Mouse (Mus musculus) megakaryocyte, adult 5-6 weeks (primary cell): Measurements from ENCODE around the gene Gm13277. TPM values are rescaled to one million over a fixed set of nuclear protein-coding genes. Genes with fewer than 3 reads are reported as not detected.
"Not testable (repeated sequence)": the region's sequence is repeated elsewhere in the genome, so short reads cannot be mapped to it uniquely, and the experiment has no call there.

Experiments
- ATAC-seq: 2 replicates; pipeline ENCODE4 v1.8.0; 2016; ENCODE audit warnings: mild to moderate bottlenecking, inconsistent platforms; ENCODE audit not compliant: poor library complexity, severe bottlenecking
- total RNA-seq, 2 experiments: library from RNA; stranded (forward) in 1 of 2; stranded (reverse) in 1 of 2; fragments of 153-499, 151-499 nt in 1 of 2; fragments of 221-1000, 200-1000 nt in 1 of 2; gene quantifications; 2 replicates each; pipeline versions ENCODE4 v1.2.3 to v1.2.4; 2015 to 2017

The Gm13277 gene
- total RNA-seq (2015) (not detected in 2 replicates), total RNA-seq (2017) (not detected in 2 replicates)

- not testable (repeated sequence) for ATAC-seq
These were observed at the start of gene Gm13277 for GRCm38 (mm10) chr4:88788402-88788801. Gene Gm13277 (plus strand): TSS chr4:88788632.

DNA sequence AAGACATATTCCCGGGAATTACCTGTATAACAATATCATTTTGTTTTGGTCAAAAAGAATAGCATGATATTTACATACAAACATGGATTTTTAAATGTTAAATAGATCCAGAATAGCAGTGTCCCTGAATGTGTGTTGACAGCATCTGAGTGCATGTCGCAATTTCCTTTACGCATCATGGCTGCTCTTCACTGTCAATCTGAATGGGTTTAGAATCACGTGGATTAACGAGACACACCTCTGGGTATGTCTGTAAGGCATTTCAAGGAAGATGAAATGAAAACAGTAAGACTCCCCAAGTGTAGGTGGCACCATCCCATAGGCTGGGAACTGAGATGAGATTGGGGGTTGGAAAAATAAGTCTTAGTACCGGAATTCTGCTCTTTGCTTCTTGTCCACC, 49.4 kb upstream of the Gm13277 start:
- ATAC-seq = peak; percentile 78

DNA sequence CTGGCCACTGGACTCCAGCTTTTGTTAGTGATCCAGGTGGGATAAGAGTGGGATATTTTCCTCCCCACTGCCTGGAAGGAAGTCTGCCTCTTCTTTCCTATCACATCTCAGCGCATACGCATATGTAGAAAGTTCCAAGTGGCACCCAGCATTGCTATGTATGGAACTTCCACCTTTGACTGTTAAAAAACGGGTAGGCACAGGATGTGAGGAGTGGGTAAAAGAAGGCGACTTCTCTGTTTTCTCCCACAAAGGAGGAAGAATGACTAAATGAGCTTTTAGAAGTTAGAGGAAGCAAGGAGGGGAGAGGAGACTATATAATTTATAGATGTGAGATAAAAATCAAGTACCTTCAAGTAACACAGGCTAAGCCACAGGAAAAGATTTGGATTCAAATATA, 47.0 kb upstream of the Gm13277 start:
- ATAC-seq = peak; percentile 63

- ATAC-seq = no peak
These were observed 45.6 kb upstream of the Gm13277 start for GRCm38 (mm10) chr4:88742771-88743371.

DNA sequence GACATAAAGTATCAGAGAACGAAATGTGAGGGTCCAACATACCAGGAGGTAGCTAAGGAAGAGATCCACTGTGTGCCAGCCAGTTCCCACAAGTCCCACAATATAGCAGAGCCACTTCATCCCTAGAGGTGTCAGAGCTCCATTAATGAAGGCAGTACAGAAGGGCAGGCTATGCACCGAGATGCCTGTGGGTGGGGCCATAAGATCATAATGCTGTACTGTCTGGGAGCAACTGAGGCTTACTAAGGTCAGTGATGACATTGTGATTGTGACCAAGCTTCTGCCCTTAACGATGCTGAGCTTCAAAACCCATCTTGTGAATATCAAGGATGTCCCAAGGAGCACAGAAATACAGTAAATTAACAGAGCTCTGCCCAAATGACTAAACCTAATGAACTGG, 44.2 kb upstream of the Gm13277 start:
- ATAC-seq = no peak

- ATAC-seq = no peak
These were observed 38.5 kb upstream of the Gm13277 start for GRCm38 (mm10) chr4:88749926-88750325.

DNA sequence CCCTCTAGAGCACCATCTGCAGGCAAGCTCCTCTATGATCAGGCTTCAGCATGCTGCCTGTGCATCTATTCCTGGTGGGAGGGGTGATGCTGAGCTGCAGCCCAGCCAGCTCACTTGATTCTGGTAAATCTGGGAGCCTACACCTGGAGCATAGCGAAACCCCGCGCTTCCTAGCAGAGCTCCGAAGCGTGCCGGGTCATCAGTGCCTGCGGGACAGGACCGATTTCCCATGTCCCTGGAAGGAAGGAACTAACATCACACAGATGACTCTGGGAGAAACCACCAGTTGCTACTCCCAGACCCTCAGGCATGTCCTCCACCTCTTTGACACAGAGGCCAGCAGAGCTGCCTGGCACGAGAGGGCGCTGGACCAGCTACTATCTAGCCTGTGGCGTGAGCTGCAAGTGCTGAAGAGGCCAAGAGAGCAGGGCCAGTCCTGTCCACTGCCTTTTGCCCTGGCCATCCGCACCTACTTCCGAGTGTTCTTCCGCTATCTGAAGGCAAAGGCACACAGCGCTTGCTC, 33.6 kb upstream of the Gm13277 start, which contains the start of gene Gm13271:
Gene Gm13271, plus strand, starts transcription at position 51 of the 523 bp plus-strand sequence.
- ATAC-seq = not testable (repeated sequence)

- ATAC-seq = not testable (repeated sequence)
These were observed 31.6 kb upstream of the Gm13277 start for GRCm38 (mm10) chr4:88756581-88757513.

GRCm38 (mm10) chr4:88757628-88758031, 30.8 kb upstream of the Gm13277 start:
- ATAC-seq = peak; percentile 100

- ATAC-seq = not testable (repeated sequence)
These were observed 29.7 kb upstream of the Gm13277 start for GRCm38 (mm10) chr4:88758751-88759150.

- ATAC-seq = not testable (repeated sequence)
These were observed 28.7 kb upstream of the Gm13277 start, which contains the start of gene Gm13283 for GRCm38 (mm10) chr4:88759610-88760268. Gene Gm13283 (plus strand): TSS chr4:88760119.

- ATAC-seq = not testable (repeated sequence)
These were observed 28.0 kb upstream of the Gm13277 start for GRCm38 (mm10) chr4:88760431-88760830.

- not testable (repeated sequence) for ATAC-seq
These were observed 26.7 kb upstream of the Gm13277 start for GRCm38 (mm10) chr4:88761776-88762175.

GRCm38 (mm10) chr4:88762341-88762740, 26.1 kb upstream of the Gm13277 start:
- not testable (repeated sequence) for ATAC-seq

DNA sequence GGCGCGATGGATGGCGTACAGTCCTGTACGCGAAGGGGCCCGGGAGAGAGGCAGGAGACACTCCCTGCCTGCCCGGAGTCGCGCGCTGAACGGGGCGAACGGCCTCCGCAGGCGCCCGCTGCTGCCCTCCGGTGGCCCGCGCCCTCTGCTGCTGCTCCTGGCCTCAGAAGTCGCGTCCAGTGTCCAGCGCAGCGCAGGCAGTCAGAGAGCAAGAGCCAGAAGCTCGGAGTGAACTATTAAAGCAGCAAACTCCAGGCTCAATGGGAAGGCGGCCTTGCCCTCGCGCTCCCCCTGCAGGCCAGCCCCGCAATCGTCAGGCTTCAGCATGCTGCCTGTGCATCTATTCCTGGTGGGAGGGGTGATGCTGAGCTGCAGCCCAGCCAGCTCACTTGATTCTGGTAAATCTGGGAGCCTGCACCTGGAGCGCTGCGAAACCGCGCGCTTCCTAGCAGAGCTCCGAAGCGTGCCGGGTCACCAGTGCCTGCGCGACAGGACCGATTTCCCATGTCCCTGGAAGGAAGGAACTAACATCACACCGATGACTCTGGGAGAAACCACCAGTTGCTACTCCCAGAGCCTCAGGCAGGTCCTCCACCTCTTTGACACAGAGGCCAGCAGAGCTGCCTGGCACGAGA, 24.9 kb upstream of the Gm13277 start:
- ATAC-seq = peak; percentile 94

- ATAC-seq = not testable (repeated sequence)
These were observed 14.9 kb upstream of the Gm13277 start, which contains the start of gene Gm13290 for GRCm38 (mm10) chr4:88773534-88773933. Gene Gm13290 (plus strand): TSS chr4:88773834.

DNA sequence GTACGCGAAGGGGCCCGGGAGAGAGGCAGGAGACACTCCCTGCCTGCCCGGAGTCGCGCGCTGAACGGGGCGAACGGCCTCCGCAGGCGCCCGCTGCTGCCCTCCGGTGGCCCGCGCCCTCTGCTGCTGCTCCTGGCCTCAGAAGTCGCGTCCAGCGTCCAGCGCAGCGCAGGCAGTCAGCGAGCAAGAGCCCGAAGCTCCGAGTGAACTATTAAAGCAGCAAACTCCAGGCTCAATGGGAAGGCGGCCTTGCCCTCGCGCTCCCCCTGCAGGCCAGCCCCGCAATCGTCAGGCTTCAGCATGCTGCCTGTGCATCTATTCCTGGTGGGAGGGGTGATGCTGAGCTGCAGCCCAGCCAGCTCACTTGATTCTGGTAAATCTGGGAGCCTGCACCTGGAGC, 11.8 kb upstream of the Gm13277 start, which contains the start of gene Gm13289:
Gene Gm13289, plus strand, starts transcription at position 301 of the 400 bp plus-strand sequence.
- not testable (repeated sequence) for ATAC-seq

DNA sequence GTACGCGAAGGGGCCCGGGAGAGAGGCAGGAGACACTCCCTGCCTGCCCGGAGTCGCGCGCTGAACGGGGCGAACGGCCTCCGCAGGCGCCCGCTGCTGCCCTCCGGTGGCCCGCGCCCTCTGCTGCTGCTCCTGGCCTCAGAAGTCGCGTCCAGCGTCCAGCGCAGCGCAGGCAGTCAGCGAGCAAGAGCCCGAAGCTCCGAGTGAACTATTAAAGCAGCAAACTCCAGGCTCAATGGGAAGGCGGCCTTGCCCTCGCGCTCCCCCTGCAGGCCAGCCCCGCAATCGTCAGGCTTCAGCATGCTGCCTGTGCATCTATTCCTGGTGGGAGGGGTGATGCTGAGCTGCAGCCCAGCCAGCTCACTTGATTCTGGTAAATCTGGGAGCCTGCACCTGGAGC, 8.9 kb upstream of the Gm13277 start, which contains the start of gene Gm13272:
Gene Gm13272, plus strand, starts transcription at position 301 of the 400 bp plus-strand sequence.
- not testable (repeated sequence) for ATAC-seq

GRCm38 (mm10) chr4:88780320-88780719, 8.1 kb upstream of the Gm13277 start:
- ATAC-seq = not testable (repeated sequence)

DNA sequence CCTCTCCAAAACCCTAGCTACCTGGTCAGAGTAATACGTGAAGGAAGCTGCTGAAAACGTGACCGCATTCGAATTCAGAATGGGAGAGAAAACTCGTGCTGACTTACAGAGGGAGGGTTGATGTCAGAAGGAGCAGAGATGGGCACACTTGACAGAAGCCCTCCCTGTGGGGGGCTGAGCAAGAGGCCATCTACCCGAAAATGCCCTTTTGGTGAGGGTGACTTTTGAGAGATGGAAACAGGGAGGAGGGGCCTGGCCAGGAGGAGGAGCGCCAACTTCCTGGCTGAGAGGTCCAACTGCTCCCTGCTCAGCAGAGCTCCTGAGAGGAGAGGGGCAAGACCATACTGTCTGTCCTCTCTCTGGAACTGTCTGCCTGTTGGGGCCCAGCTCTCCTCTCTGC, 6.6 kb upstream of the Gm13277 start, which contains the start of gene Ifnz:
Gene Ifnz, plus strand, starts transcription at position 301 of the 400 bp plus-strand sequence.
- ATAC-seq = not testable (repeated sequence)
